Mouse (Mus musculus) C2C12 (cell line): Measurements from ENCODE around the gene Mdfi.

Experiments
- CTCF ChIP-seq: IDR thresholded peaks from one replicate; pipeline ENCODE4 v1.5.1; 2011; ENCODE audit not compliant: control insufficient read depth, insufficient read depth, insufficient read length
- MAX ChIP-seq: IDR thresholded peaks from one replicate; pipeline ENCODE4 v1.6.1; 2011; ENCODE audit warnings: mild to moderate bottlenecking, control low read depth
- MYOG ChIP-seq: IDR thresholded peaks from one replicate; pipeline ENCODE4 v1.6.1; 2011; ENCODE audit not compliant: control insufficient read depth, insufficient read length; ENCODE audit errors: extremely low read depth
- USF1 ChIP-seq: IDR thresholded peaks from one replicate; pipeline ENCODE4 v1.6.1; 2011; ENCODE audit warnings: low read depth, mild to moderate bottlenecking, control low read depth, moderate library complexity

- TF ChIP-seq MYOG (no peak), CTCF (no peak), MAX (no peak), USF1 (no peak)
Observed at GRCm38 (mm10) chr17:47877715-47878377, 43.4 kb upstream of the Mdfi start.
